Mouse (Mus musculus): ENCODE data around the gene Ubxn11. TPM values are rescaled to one million over a fixed set of nuclear protein-coding genes. Genes with fewer than 3 reads are reported as not detected.

The Ubxn11 gene
- total RNA-seq, 2 experiments from 2014 or later: 0.73 to 1.7 TPM

GRCm38 (mm10) chr4:134090521-134091224 lies 11.7 kb upstream of the Ubxn11 start:
- no peak for DNase-seq

GRCm38 (mm10) chr4:134091225-134091529 lies 11.2 kb upstream of the Ubxn11 start:
- DNase-seq: no peak

- DNase-seq: peak; percentile 65
These were observed 9.7 kb upstream of the Ubxn11 start for GRCm38 (mm10) chr4:134092382-134093288.

- no peak for DNase-seq
These were observed 8.3 kb upstream of the Ubxn11 start for GRCm38 (mm10) chr4:134094004-134094564.

- DNase-seq: no peak
These were observed 7.3 kb upstream of the Ubxn11 start, which contains the start of gene Cd52 for GRCm38 (mm10) chr4:134094923-134095547. TSS of gene Cd52 (minus strand) at chr4:134095082.

GRCm38 (mm10) chr4:134096120-134096519 lies 6.2 kb upstream of the Ubxn11 start:
- no peak for DNase-seq

GRCm38 (mm10) chr4:134097015-134097608 lies 5.3 kb upstream of the Ubxn11 start:
- DNase-seq: no peak

- DNase-seq: no peak
These were observed 3.7 kb upstream of the Ubxn11 start for GRCm38 (mm10) chr4:134098628-134099027.

- no peak for DNase-seq
These were observed 2.1 kb upstream of the Ubxn11 start for GRCm38 (mm10) chr4:134100245-134100644.

GRCm38 (mm10) chr4:134102742-134103119 lies 361 bp downstream of the Ubxn11 start:
- DNase-seq: no peak

- no peak for DNase-seq
These were observed 3.7 kb downstream of the Ubxn11 start for GRCm38 (mm10) chr4:134106105-134106504.

GRCm38 (mm10) chr4:134107730-134108129 lies 5.4 kb downstream of the Ubxn11 start:
- DNase-seq: no peak

GRCm38 (mm10) chr4:134108196-134108595 lies 5.8 kb downstream of the Ubxn11 start:
- no peak for DNase-seq

- no peak for DNase-seq
These were observed 8.3 kb downstream of the Ubxn11 start for GRCm38 (mm10) chr4:134110653-134111052.

- no peak for DNase-seq
These were observed 10.0 kb downstream of the Ubxn11 start for GRCm38 (mm10) chr4:134112403-134112802.

GRCm38 (mm10) chr4:134113356-134113994 lies 11.1 kb downstream of the Ubxn11 start:
- DNase-seq: no peak

GRCm38 (mm10) chr4:134114038-134114437 lies 11.7 kb downstream of the Ubxn11 start:
- no peak for DNase-seq

- DNase-seq: no peak
These were observed 13.1 kb downstream of the Ubxn11 start for GRCm38 (mm10) chr4:134115215-134116144.

- DNase-seq: no peak
These were observed 14.1 kb downstream of the Ubxn11 start for GRCm38 (mm10) chr4:134116501-134116900.

- DNase-seq: no peak
These were observed 14.6 kb downstream of the Ubxn11 start for GRCm38 (mm10) chr4:134117012-134117411.
